Mouse (Mus musculus) leukemia stem cell, adult 10-12 weeks (primary cell): ENCODE measurements around the gene Tmem252. TPM values are rescaled to one million over a fixed set of nuclear protein-coding genes. Genes with fewer than 3 reads are reported as not detected.

Experiments used
- polyA plus RNA-seq: library from polyadenylated mRNA; stranded (reverse); fragments of >175 nt; gene quantifications from 2 replicates; pipeline ENCODE4 v1.2.3, GENCODE M21; 2012; ENCODE audit warnings: low replicate concordance

The Tmem252 gene
- polyA plus RNA-seq = 0.05 TPM in 2 replicates

DNA sequence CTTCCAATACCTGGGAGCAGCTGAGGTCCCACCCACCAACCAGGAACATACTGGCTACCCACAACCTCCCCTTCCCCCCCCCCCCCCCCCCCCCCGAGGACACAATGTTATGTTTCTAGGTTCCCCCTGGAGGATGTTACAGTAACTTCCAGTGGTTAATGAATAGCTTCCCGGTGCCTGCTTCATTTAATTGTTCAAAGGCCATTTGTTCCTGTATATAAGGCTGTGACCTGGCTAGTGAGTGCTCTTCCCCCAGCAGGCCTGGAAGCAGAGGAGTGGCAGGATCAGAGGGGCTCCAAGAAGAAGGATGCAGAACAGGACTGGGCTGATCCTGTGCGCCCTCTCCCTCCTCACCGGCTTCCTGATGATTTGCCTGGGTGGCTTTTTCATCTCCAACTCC is at the start of gene Tmem252:
Gene Tmem252, plus strand, starts transcription at position 247 of the 400 bp plus-strand sequence.

Other genes with a start within 250 kb of the Tmem252 start
- gene Fam122a, start 196.7 kb upstream of the Tmem252 start, polyA plus RNA-seq = 15.5 and 26.7 TPM in 2 replicates
- 5.5 and 8.0 TPM in 2 replicates for gene Pip5k1b, start 118.1 kb upstream of the Tmem252 start, polyA plus RNA-seq
- 0.44 TPM in 1 of 2 replicates, not detected in the other for gene Pgm5, start 187.8 kb downstream of the Tmem252 start, polyA plus RNA-seq
- gene Gm10053, start 201.7 kb downstream of the Tmem252 start, polyA plus RNA-seq = 0.31 TPM in 1 of 2 replicates, not detected in the other
- gene Foxd4, start 227.2 kb downstream of the Tmem252 start, polyA plus RNA-seq = 0.11 and 0.20 TPM in 2 replicates